ENCODE assay signal across 8 mouse cellular contexts in genomic region chr14:27428973-27429711, GRCm38 (mm10). TPM values are rescaled to one million over a fixed set of nuclear protein-coding genes. Genes with fewer than 3 reads are reported as not detected.
DNase-seq lines count a peak whose midpoint lies in the region; ATAC-seq and TF ChIP-seq lines count a peak whose summit lies in the region.

No protein-coding gene starts in this region.

- peaks cover 6% of the 10 kb centered on the region for H3K4me1 ChIP-seq in hindbrain, embryonic 15.5 days (replicated peaks)

- under 1% methylated on average over 72 of the region's 78 CpGs for WGBS in hindbrain, embryonic 15.5 days

- H3K27ac ChIP-seq in hindbrain, embryonic 15.5 days (replicated peaks), result peak overlapping the region; percentile 100
- H3K27ac ChIP-seq in left cerebral cortex, adult 2 months, result peak overlapping the region; percentile 100

- peak overlapping the region; percentile 89 for H3K4me2 ChIP-seq in hindbrain, embryonic 15.5 days

- no peak; the same call in 1 of the 2 replicates for TF ChIP-seq CTCF in left cerebral cortex, adult 2 months (IDR thresholded peaks at IDR 0.05)

- H3K27me3 ChIP-seq in hindbrain, embryonic 15.5 days, result no peaks in the 10 kb centered on the region

- peak; percentile 83 for ATAC-seq in hindbrain, embryonic 15.5 days (ENCODE audit: low FRiP score, low read depth)
- ATAC-seq in megakaryocyte, adult 5-6 weeks (ENCODE audit: poor library complexity, severe bottlenecking), result peak; percentile 78

- H3K4me3 ChIP-seq in hindbrain, embryonic 15.5 days, result peak overlapping the region; percentile 78
- H3K4me3 ChIP-seq in left cerebral cortex, adult 2 months, result peak overlapping the region; percentile 79

- no peaks in the 10 kb centered on the region for H3K9me3 ChIP-seq in hindbrain, embryonic 15.5 days

- peak; percentile 93 for DNase-seq in R1 (ENCODE audit: low read depth, low spot score)
- DNase-seq in cerebellum, postnatal 14 days, result peak; percentile 92 to 93
- peak; percentile 63 to 71 for DNase-seq in frontal cortex, postnatal 25 days (ENCODE audit: low spot score in 2 of 2)
- peak; percentile 83 to 86 for DNase-seq in left cerebral cortex, adult 2 months (ENCODE audit: extremely low spot score in 1 of 2, low spot score in 2 of 2)
- DNase-seq in right cerebral cortex, adult 2 months (ENCODE audit: low spot score in 2 of 2), result peak; percentile 84 to 85
- peak; percentile 89 for DNase-seq in urinary bladder, postnatal 14 days (ENCODE audit: low spot score)

- H3K9ac ChIP-seq in hindbrain, embryonic 15.5 days, result peak overlapping the region; percentile 75

- peaks cover 19% of the 10 kb centered on the region for H3K36me3 ChIP-seq in hindbrain, embryonic 15.5 days

- intact Hi-C loops in left cerebral cortex, adult 2 months (cut with DNase I), result loop anchor here (10.0 kb wide), 2 partner anchors 164 to 454 kb away; partner anchors contain the start of gene Appl1

RNA-seq across cellular contexts. Expression of gene Fam208a, which starts 0.5 kb away (rescaled TPM):
- 13.5 and 15.6 TPM in 2 replicates for polyA plus RNA-seq in hindbrain, embryonic 15.5 days (2015; fragmentation: Nextera tagmentation; extraction: Ambion mirVana)
- 10 to 100 TPM; 27.6 to 31.8 TPM for total RNA-seq in left cerebral cortex, adult 2 months (2021)
- 32.4 and 38.2 TPM in 2 replicates for total RNA-seq in megakaryocyte, adult 5-6 weeks (2015)
- total RNA-seq in megakaryocyte, adult 5-6 weeks (2017), result 33.6 and 39.4 TPM in 2 replicates

Comparison
In these comparisons a context has a peak if more than half of its experiments do, and no peak if none do; other contexts are left out.
1. Peak in every context shown above with its lines: DNase-seq, ATAC-seq, H3K4me3 ChIP-seq and H3K27ac ChIP-seq.